Mouse (Mus musculus) v-Abl transformed pro-B cells (cell line): Measurements from ENCODE around the gene Gatb.

Source experiments
- in situ Hi-C, 2 experiments: fragments of 400-800 bp; cut with MboI; formaldehyde crosslinking; loops; one replicate each; pipeline ENCODE4 v1.15.1; 2025; ENCODE audit not compliant: unreplicated experiment in 2 of 2

The Gatb gene

DNA sequence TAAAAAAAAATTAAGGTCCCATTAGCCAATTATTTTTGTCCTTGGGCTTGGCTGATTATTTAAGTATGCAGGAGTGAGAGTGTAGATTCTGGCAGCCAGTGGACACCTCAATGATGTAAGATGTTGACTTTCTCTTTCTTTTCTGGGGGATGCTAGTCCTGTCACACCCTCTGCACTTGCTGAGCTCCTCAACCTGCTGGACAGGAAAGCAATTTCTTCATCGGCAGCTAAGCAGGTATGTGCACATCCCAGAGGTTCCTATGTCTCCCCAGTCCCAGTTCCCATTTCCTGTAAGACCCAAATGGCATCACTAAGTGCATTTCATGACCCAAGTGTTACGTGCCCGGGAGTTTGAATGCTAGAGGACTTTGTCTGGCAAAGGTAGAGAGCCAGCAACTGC is 70.9 kb downstream of the Gatb start:
- in situ Hi-C loops: no loop called here

DNA sequence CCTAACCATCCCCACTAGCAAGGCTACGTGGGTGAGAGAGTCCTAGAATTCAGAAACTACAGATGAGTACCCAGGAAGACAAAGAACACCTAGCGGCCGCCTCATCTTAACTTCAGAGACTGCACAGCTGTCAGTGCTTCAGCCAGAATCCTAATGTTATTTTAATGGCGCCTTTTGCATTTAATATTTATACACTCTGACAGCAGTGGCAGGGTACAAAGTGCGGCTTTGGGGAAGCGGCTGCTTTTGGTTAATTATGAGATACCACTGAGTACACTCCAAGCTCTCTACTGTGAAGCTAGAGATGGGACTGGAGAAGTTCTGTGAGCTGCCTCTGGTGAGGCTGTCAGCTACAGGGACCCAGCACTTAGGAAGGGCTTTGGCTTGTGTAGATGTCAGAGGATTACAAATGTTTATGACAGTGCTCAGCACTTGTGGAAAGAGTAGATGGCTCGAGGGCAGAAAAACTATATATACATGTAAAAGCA is 71.6 kb downstream of the Gatb start:
- in situ Hi-C loops: no loop called here

- in situ Hi-C loops: no loop called here
These were observed 75.3 kb downstream of the Gatb start for GRCm38 (mm10) chr3:85649176-85649575.

DNA sequence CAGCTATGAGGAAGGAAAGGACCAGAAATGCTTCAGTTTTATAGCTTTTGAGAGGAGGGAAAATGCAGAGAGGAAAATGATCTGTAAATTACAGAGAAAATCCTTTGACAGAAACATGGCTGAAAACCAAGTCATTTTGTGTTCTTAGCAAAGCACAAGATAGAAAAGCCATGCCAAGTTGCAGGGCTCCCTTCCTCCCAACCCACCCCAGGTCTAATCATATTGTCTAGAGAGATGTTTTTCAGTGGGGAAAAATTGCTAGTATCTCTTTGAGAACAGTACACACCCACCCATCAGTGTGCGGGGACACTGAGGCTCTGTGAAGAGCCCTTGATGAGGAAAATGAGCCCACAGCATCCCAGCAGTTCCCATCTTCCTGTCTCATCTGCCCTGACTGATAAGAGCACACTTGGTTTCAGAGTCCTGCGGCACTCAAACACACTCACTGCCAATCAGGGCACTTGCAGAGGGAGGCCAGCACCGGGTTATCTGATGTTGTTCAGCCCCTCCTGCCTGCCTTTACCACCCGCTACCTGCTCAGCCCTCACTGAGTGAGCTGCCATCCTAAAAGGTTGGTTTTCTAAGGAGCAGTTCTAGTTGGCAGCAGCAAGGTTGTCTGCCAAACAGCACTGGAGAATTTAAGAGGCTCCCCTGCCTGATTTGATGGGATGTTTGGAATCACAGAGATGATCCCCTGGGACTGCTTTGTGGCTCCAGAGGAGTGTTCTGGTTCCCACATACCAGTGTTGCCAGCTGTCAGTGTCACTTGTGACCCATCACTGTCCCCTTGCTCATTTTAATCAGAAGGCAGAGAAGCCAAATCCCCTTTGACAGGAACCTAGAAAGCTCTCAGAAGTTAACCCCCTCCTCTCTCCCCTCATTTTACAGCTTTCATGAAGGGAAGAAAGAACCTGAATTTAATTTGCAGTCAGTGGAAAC is 79.1 kb downstream of the Gatb start:
- in situ Hi-C loops: no loop called here

DNA sequence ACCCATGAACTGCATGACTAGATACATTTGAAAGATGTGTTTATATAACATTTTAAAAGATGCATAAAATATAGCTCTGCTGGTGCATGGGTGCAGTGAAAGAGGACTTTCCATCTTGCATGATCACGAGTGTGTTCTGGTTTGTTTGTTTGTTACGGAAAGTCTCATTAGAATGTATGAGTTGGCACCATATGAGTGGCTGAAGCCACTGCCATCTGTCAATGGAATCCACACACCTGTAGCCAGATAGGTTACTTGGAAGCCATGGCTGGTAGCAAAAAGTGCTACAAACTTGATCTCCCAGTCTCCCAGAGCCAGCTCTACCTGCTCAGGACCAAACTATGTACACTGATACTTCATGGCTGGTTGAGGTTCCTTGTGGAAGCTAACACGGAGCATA is 81.6 kb downstream of the Gatb start:
- in situ Hi-C loops: no loop called here

DNA sequence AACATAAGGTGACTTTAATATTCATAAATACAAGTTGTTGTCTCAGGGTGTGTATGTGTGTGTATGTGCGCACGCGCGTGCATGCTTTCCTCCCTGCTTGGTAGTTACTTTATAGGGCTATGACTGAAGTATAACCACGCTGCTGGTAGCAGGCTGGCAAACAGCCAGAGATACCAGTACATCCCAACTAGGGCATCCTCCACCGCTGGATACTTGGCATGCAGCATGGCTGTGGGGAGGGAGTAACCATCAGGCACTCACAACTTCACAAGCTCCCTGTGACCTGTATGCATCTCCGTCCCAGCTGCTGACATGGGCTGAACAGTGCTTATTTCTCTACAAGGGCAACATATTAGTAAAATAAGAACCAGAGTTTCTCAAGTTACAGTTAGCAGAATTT is 85.8 kb downstream of the Gatb start:
- in situ Hi-C loops: no loop called here

DNA sequence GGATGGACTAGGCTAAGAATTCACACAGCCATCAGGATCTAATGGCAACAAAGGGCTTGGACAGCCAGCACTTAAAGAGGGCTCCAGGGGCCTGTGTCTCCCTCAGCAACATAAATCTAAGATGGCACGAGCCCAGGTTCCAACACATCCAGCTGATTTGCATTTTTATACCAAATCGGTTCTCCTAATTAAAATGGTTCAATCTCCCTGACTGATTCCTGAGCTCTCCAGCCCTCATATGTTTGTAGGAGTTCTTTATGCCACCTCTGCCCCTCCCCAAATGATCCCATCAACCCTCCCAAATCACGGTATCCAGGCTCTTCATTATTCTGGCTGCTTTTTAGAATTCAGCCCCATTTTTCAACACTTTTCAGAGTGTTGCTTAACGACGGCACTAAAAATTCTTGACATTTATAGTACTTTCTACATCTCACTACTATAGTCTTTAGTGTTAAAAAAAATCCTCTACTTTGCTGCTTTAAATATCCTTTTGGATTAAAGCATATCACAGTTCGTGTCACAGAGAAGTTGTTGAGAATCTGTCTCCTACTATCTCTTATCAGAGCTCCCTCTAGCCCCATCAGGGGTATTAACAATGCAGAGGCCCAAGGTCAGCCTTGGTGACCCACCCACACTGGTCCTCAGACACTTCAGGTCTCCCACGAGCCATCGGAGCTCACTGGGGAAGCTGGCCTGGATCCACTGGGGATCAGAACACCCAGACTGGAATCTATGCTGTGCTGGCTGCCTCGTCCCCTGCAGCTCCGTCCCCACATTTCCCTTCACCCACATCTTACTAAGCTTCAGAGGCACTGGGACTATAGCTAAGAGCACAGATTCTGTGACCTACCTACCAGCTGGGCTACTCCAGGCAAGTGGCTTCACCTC is 88.3 kb downstream of the Gatb start:
- in situ Hi-C loops: no loop called here

DNA sequence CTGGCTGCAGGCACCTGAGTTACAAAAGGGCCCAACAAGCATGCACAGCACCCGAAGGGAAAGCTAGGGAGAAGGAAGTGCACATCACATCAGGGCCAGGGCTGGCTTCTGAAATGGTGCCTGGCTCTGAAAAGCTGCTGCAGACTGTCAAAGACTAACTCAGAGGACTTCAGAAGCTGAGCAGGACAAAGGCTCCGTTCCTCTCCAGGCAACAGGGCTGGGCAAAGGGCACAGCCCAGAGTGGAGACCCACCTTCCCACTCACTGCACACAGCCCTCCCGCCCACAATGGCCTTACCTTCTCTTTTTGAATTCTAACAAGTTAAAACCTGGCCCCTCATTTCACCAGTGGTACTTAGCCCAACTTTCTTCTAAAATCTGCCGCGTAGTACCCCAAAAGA is 89.9 kb downstream of the Gatb start:
- in situ Hi-C loops: no loop called here

GRCm38 (mm10) chr3:85664591-85665171 is 90.8 kb downstream of the Gatb start:
- in situ Hi-C loops: no loop called here

GRCm38 (mm10) chr3:85666166-85666565 is 92.2 kb downstream of the Gatb start:
- in situ Hi-C loops: no loop called here

GRCm38 (mm10) chr3:85666736-85667135 is 92.8 kb downstream of the Gatb start:
- in situ Hi-C loops: no loop called here

DNA sequence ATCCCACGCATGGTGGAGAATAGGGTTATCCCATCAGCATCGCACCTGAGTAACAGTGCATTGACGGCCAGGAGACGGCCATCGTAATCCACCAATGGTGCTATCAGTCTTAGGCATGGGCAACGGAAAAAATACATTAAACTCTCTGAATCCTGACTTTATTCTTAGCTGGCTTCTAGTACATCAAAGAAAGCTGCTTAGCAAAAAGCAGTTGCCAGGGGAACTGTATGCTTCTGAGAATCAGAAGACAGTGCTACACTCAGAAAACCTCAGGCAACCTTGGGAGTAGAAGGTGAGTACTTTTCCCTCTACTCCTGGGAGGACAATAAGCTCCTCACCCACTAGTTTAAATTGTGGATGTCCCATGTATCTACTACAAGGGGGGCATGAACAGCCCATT is 93.8 kb downstream of the Gatb start:
- in situ Hi-C loops: no loop called here

DNA sequence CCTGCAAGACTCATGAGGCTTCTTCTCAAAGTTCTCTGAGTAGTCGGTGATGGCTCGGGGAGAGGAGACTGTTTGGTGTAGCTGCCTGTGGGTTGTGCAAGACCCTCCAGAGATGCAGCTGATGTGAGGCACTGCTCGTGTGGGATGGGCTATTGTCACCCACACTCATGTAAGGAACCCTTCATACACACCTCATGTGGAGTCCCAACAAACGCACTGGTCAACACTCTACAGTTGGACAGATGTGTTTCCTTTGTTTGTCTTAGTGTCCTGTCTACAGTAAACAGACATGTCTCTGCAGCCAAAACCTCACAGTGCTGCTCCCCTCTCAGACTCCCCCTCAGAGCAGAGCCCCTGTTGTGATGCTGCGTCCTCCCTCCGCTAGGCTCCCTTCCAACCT is 95.9 kb downstream of the Gatb start:
- in situ Hi-C loops: no loop called here

- in situ Hi-C loops: no loop called here
These were observed 103.2 kb downstream of the Gatb start for GRCm38 (mm10) chr3:85677133-85677532.

DNA sequence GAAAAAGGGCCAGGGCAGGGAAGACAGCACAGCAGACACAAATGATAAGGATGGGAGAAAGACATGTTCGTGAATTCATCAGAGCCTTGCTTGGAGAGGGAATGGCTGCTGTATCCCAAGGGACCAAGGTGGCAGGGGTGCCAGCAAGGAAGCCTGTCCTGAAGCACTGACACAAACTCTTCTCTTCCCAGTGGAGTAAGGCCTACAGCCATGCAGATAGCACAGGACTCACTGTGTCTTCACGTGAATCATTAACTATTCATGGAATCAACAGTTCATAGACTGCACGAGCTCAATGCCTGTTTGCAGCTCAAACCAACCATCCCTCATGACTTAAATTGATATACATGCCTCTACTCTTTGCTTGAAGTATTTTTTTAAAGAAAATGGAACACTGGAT is 104.0 kb downstream of the Gatb start:
- in situ Hi-C loops: no loop called here

- in situ Hi-C loops: no loop called here
These were observed 105.5 kb downstream of the Gatb start for GRCm38 (mm10) chr3:85679312-85679933.

GRCm38 (mm10) chr3:85679960-85680359 is 106.0 kb downstream of the Gatb start:
- in situ Hi-C loops: no loop called here

DNA sequence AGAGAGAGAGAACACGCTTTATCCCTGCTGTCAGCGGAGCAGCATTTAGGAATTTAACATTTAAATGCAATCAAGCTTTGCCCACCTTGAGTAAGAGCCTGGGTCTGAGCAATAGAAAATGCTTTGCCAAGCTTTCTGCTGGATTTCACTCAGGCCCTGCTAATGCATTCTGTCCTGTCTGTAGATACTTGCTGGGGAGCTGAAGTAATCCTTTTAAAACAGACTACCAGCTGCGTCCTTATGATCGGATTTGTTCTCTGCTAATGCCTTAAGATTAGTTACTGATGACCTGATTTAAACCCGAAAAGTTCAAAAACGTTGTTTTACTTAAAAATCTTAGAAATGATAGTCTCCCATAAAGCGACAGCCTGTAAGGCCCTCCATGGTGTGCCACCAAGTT is 107.2 kb downstream of the Gatb start:
- in situ Hi-C loops: no loop called here

- in situ Hi-C loops: no loop called here
These were observed 109.7 kb downstream of the Gatb start for GRCm38 (mm10) chr3:85683618-85684017.

- in situ Hi-C loops: no loop called here
These were observed 111.4 kb downstream of the Gatb start for GRCm38 (mm10) chr3:85685271-85685670.

GRCm38 (mm10) chr3:85688341-85688740 is 114.4 kb downstream of the Gatb start:
- in situ Hi-C loops: no loop called here
